Mouse (Mus musculus): ENCODE measurements around the gene Praf2. TPM values are rescaled to one million over a fixed set of nuclear protein-coding genes. Genes with fewer than 3 reads are reported as not detected.
"Not testable (repeated sequence)": the region's sequence is repeated elsewhere in the genome, so short reads cannot be mapped to it uniquely, and the experiment has no call there.

Gene Praf2
- polyA plus RNA-seq, 1 experiment from 2014 or later: 68.9 TPM

- peak; percentile 67 for ATAC-seq (replicated peaks; ENCODE audit: low FRiP score)
- Histone ChIP-seq H3K27ac (peak overlapping the region; percentile 77), H3K27me3 (no peaks in the 10 kb centered on the region), H3K36me3 (0 out of 2 replicates have a peak, but pooled peaks cover 5% of the 10 kb centered on the region), H3K9ac (no peak overlapping the region), H3K9me3 (replicated peaks) (no peaks in the 10 kb centered on the region), H3K4me1 (0 out of 2 replicates have a peak, but pooled peaks cover 5% of the 10 kb centered on the region), H3K4me3 (replicated peaks) (no peak overlapping the region), H3K4me2 (peak overlapping the region; percentile 36)
- WGBS: 46% methylated on average over 10 of the region's 10 CpGs
These were observed 12.0 kb downstream of the Praf2 start for GRCm38 (mm10) chrX:7740082-7740819.

GRCm38 (mm10) chrX:7741103-7741502 is 12.9 kb downstream of the Praf2 start:
- no peak for ATAC-seq (replicated peaks; ENCODE audit: low FRiP score)
- Histone ChIP-seq H3K9ac (no peak overlapping the region), H3K4me3 (replicated peaks) (peak overlapping the region; percentile 6; the same call in 1 of the 2 replicates), H3K4me2 (peak overlapping the region; percentile 21; the same call in 1 of the 2 replicates), H3K36me3 (0 out of 2 replicates have a peak, but pooled peaks cover 5% of the 10 kb centered on the region), H3K27ac (peak overlapping the region; percentile 77), H3K4me1 (0 out of 2 replicates have a peak, but pooled peaks cover 5% of the 10 kb centered on the region), H3K9me3 (replicated peaks) (no peaks in the 10 kb centered on the region), H3K27me3 (no peaks in the 10 kb centered on the region)
- WGBS: 73% methylated on average over 5 of the region's 5 CpGs

GRCm38 (mm10) chrX:7743470-7743869 is 15.2 kb downstream of the Praf2 start:
- no peak overlapping the region for H3K4me3 ChIP-seq (replicated peaks)
- H3K36me3 ChIP-seq: no peaks in the 10 kb centered on the region
- no peak overlapping the region for H3K27ac ChIP-seq
- no peaks in the 10 kb centered on the region for H3K9me3 ChIP-seq (replicated peaks)
- H3K4me2 ChIP-seq: no peak overlapping the region
- no peak for ATAC-seq (replicated peaks; ENCODE audit: low FRiP score)
- 57% methylated on average over 5 of the region's 5 CpGs for WGBS
- 0 out of 2 replicates have a peak, but pooled peaks cover 5% of the 10 kb centered on the region for H3K4me1 ChIP-seq
- H3K27me3 ChIP-seq: no peaks in the 10 kb centered on the region
- no peak overlapping the region for H3K9ac ChIP-seq

- 0 out of 2 replicates have a peak, but pooled peaks cover 2% of the 10 kb centered on the region for H3K4me1 ChIP-seq
- H3K27me3 ChIP-seq: no peaks in the 10 kb centered on the region
- H3K9ac ChIP-seq: no peak overlapping the region
- H3K4me3 ChIP-seq (replicated peaks): no peak overlapping the region
- H3K4me2 ChIP-seq: no peak overlapping the region
- no peaks in the 10 kb centered on the region for H3K9me3 ChIP-seq (replicated peaks)
- 68% methylated on average over 1 of the region's 1 CpGs for WGBS
- H3K36me3 ChIP-seq: no peaks in the 10 kb centered on the region
- no peak overlapping the region for H3K27ac ChIP-seq
- ATAC-seq (replicated peaks; ENCODE audit: low FRiP score): no peak
These were observed 16.7 kb downstream of the Praf2 start for GRCm38 (mm10) chrX:7744940-7745339.

GRCm38 (mm10) chrX:7745429-7745828 is 17.2 kb downstream of the Praf2 start:
- Histone ChIP-seq H3K9me3 (replicated peaks) (no peaks in the 10 kb centered on the region), H3K4me1 (0 out of 2 replicates have a peak, but pooled peaks cover 4% of the 10 kb centered on the region), H3K4me3 (replicated peaks) (no peak overlapping the region), H3K4me2 (no peak overlapping the region), H3K9ac (no peak overlapping the region), H3K27ac (no peak overlapping the region), H3K36me3 (no peaks in the 10 kb centered on the region), H3K27me3 (no peaks in the 10 kb centered on the region)
- 81% methylated on average over 8 of the region's 8 CpGs for WGBS
- ATAC-seq (replicated peaks; ENCODE audit: low FRiP score): no peak

- 11% methylated on average over 49 of the region's 56 CpGs for WGBS
- Histone ChIP-seq H3K4me3 (replicated peaks) (peak within 1 kb of the TSS; percentile 65), H3K36me3 (no peaks in the 10 kb centered on the region), H3K4me2 (peak within 1 kb of the TSS; percentile 61), H3K4me1 (0 out of 2 replicates have a peak, but pooled peaks cover 4% of the 10 kb centered on the region), H3K27me3 (no peaks in the 10 kb centered on the region), H3K27ac (no peak within 1 kb of the TSS), H3K9me3 (replicated peaks) (no peaks in the 10 kb centered on the region), H3K9ac (peak within 1 kb of the TSS; percentile 56)
- peak; percentile 89 for ATAC-seq (replicated peaks; ENCODE audit: low FRiP score)
These were observed 22.3 kb downstream of the Praf2 start, which contains the start of gene Ccdc120 for GRCm38 (mm10) chrX:7750432-7751116. Gene Ccdc120 (minus strand): TSS chrX:7750905.

GRCm38 (mm10) chrX:7753627-7754026 is 25.4 kb downstream of the Praf2 start:
- not testable (repeated sequence) for H3K4me3 ChIP-seq (replicated peaks); H3K27me3 ChIP-seq; H3K36me3 ChIP-seq; H3K27ac ChIP-seq; H3K4me2 ChIP-seq; H3K9ac ChIP-seq; H3K4me1 ChIP-seq; ATAC-seq (replicated peaks; ENCODE audit: low FRiP score); H3K9me3 ChIP-seq (replicated peaks)
- 14% methylated on average over 3 of the region's 3 CpGs for WGBS

- WGBS: 20% methylated on average over 38 of the region's 38 CpGs
- peak; percentile 96 for ATAC-seq (replicated peaks; ENCODE audit: low FRiP score)
- H3K36me3 ChIP-seq: peaks cover 9% of the 10 kb centered on the region
- H3K4me3 ChIP-seq (replicated peaks): peak within 1 kb of the TSS; percentile 70
- peaks cover 23% of the 10 kb centered on the region for H3K4me1 ChIP-seq
- peak within 1 kb of the TSS; percentile 73 for H3K9ac ChIP-seq
- H3K9me3 ChIP-seq (replicated peaks): no peaks in the 10 kb centered on the region
- H3K4me2 ChIP-seq: peak within 1 kb of the TSS; percentile 65
- H3K27me3 ChIP-seq: no peaks in the 10 kb centered on the region
- H3K27ac ChIP-seq: peak within 1 kb of the TSS; percentile 78
These were observed 34.1 kb downstream of the Praf2 start, which contains the start of gene Tfe3 for GRCm38 (mm10) chrX:7762137-7762920. Gene Tfe3 (plus strand): TSS chrX:7762560.

- H3K4me3 ChIP-seq (replicated peaks): peak overlapping the region; percentile 70
- peak overlapping the region; percentile 73 for H3K9ac ChIP-seq
- WGBS: 20% methylated on average over 21 of the region's 21 CpGs
- H3K9me3 ChIP-seq (replicated peaks): no peaks in the 10 kb centered on the region
- peak overlapping the region; percentile 65 for H3K4me2 ChIP-seq
- H3K36me3 ChIP-seq: peaks cover 15% of the 10 kb centered on the region
- H3K27me3 ChIP-seq: no peaks in the 10 kb centered on the region
- H3K4me1 ChIP-seq: peaks cover 23% of the 10 kb centered on the region
- 0 out of 2 replicates have a peak, but pooled peaks have one; percentile 3 for ATAC-seq (replicated peaks; ENCODE audit: low FRiP score)
- H3K27ac ChIP-seq: peak overlapping the region; percentile 78
These were observed 34.6 kb downstream of the Praf2 start for GRCm38 (mm10) chrX:7762921-7763197.

- ATAC-seq (replicated peaks; ENCODE audit: low FRiP score): peak; percentile 37
- WGBS: 18% methylated on average over 22 of the region's 22 CpGs
These were observed 35.6 kb downstream of the Praf2 start for GRCm38 (mm10) chrX:7763631-7764393.

GRCm38 (mm10) chrX:7764657-7765280 is 36.5 kb downstream of the Praf2 start:
- WGBS: 19% methylated on average over 9 of the region's 9 CpGs
- Histone ChIP-seq H3K27me3 (no peaks in the 10 kb centered on the region), H3K27ac (peak overlapping the region; percentile 6; the same call in 1 of the 2 replicates), H3K9me3 (replicated peaks) (no peaks in the 10 kb centered on the region), H3K4me3 (replicated peaks) (peak overlapping the region; percentile 70), H3K4me1 (peaks cover 23% of the 10 kb centered on the region), H3K36me3 (peaks cover 33% of the 10 kb centered on the region), H3K4me2 (peak overlapping the region; percentile 65), H3K9ac (peak overlapping the region; percentile 17)
- ATAC-seq (replicated peaks; ENCODE audit: low FRiP score): no peak

More at GRCm38 (mm10) chrX:7763631-7764393, 35.6 kb downstream of the Praf2 start:
- H3K27ac ChIP-seq: peak overlapping the region; percentile 78
- H3K4me3 ChIP-seq (replicated peaks): peak overlapping the region; percentile 70
- peak overlapping the region; percentile 73 for H3K9ac ChIP-seq
- H3K9me3 ChIP-seq (replicated peaks): no peaks in the 10 kb centered on the region
- no peaks in the 10 kb centered on the region for H3K27me3 ChIP-seq
- peak overlapping the region; percentile 65 for H3K4me2 ChIP-seq
- H3K4me1 ChIP-seq: peaks cover 23% of the 10 kb centered on the region
- H3K36me3 ChIP-seq: peaks cover 24% of the 10 kb centered on the region

All from kidney, embryonic 15.5 days (tissue).